Mouse (Mus musculus): ENCODE data around the gene Wdfy2. TPM values are rescaled to one million over a fixed set of nuclear protein-coding genes. Genes with fewer than 3 reads are reported as not detected.

Wdfy2 gene
- total RNA-seq, 2 experiments from 2014 or later, result 14.6 TPM

Small RNA genes lying within 50 kb of the gene (microRNA-seq; reads per million reads assigned to microRNA genes)
- gene Mir6541 (0 reads per million in 2 experiments), gene Mir8098 (0.90 to 1.1 reads per million in 2 experiments)

Other genes starting within 250 kb of the Wdfy2 start
- gene Serpine3, start 174.0 kb upstream of the Wdfy2 start, total RNA-seq (2021), result not detected
- 10 to 100 TPM; 40.6 to 44.9 TPM for gene Ints6, start 76.5 kb upstream of the Wdfy2 start, total RNA-seq (2021)
- gene Defb48, start 146.8 kb downstream of the Wdfy2 start, total RNA-seq (2021), result not detected
- not detected for gene Defb47, start 160.4 kb downstream of the Wdfy2 start, total RNA-seq (2021)
- not detected for gene Defb43, start 174.1 kb downstream of the Wdfy2 start, total RNA-seq (2021)
- gene Defb42, start 209.3 kb downstream of the Wdfy2 start, total RNA-seq (2021), result not detected
- gene Defb30, start 212.3 kb downstream of the Wdfy2 start, total RNA-seq (2021), result not detected

Data from layer of hippocampus, postnatal 14 days (tissue).